Mouse (Mus musculus): ENCODE measurements around the gene Trim30d.
"Not testable (repeated sequence)": the region's sequence is repeated elsewhere in the genome, so short reads cannot be mapped to it uniquely, and the experiment has no call there.

DNA sequence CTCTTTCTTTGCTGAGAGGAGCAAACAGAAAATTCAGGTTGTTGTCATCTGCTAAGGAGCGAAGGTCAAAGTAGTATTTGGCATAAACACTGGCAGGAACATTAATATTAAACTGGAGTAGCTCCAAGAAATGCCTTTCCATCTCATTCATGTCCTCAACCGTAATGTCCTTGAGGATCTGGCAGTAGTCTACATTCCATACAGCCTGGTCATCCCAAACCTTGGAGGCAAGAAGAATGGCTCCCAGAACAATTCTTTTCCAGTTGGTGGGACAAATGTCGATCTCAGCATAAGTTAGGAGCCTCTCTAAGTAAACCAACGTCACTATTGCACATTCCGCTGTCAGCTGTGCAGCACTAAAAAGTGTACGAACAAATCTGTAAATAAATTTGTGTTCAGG lies 6.5 kb downstream of the Trim30d start:
- not testable (repeated sequence) for TF ChIP-seq ZC3H11A (IDR thresholded peaks at IDR 0.05; ENCODE audit: borderline replicate concordance, low read depth, low read length); CHD2 (IDR thresholded peaks at IDR 0.05; ENCODE audit: low read depth, low read length)
